Mouse (Mus musculus) small intestine, adult 2 months (tissue): ENCODE data around the gene Fscb.

Experiments used
- CTCF ChIP-seq: fragments of 200-500 bp; IDR thresholded peaks from 2 replicates; pipeline ENCODE4 v1.5.1; 2012; ENCODE audit warnings: low read depth, mild to moderate bottlenecking, control low read depth, inconsistent platforms, low read length, moderate library complexity, mixed read lengths; ENCODE audit not compliant: insufficient replicate concordance, insufficient read length; ENCODE audit errors: extremely low read depth
- POLR2A ChIP-seq: fragments of 200-500 bp; IDR thresholded peaks from 2 replicates; pipeline ENCODE4 v1.6.1; 2012; ENCODE audit warnings: low read depth, mild to moderate bottlenecking, control low read depth, inconsistent platforms, low read length, moderate library complexity

GRCm38 (mm10) chr12:64455228-64455627 lies 19.3 kb downstream of the Fscb start:
- TF ChIP-seq POLR2A = no peak
- no peak for TF ChIP-seq CTCF
